Mouse (Mus musculus) CH12.LX (cell line): ENCODE results near the gene Pdcd7. TPM values are rescaled to one million over a fixed set of nuclear protein-coding genes. Genes with fewer than 3 reads are reported as not detected.

Experiments used
- DNase-seq: peaks from one replicate; pipeline ENCODE4 v3.0.0-alpha.2; 2013; ENCODE audit errors: extremely low read depth
- H3K27ac ChIP-seq: 2 replicates; pipeline ENCODE4 v1.5.1; 2012; ENCODE audit warnings: low read depth, mild to moderate bottlenecking, control low read depth, moderate library complexity; ENCODE audit not compliant: insufficient read depth
- H3K27me3 ChIP-seq: replicated peaks from 2 replicates; pipeline ENCODE3; 2012; ENCODE audit warnings: inconsistent platforms
- H3K36me3 ChIP-seq, 2 experiments: replicated peaks in 1 of 2; 2 replicates each; pipeline versions ENCODE3 to v1.6.1; 2012; ENCODE audit warnings: inconsistent platforms in 1 of 2, low read length in 1 of 2, mild to moderate bottlenecking in 1 of 2, mixed read lengths in 1 of 2, moderate library complexity in 1 of 2; ENCODE audit not compliant: control insufficient read depth in 1 of 2, insufficient read depth in 1 of 2
- H3K4me1 ChIP-seq, 2 experiments: 2 replicates each; pipeline ENCODE4 v1.6.1; 2012; ENCODE audit warnings: inconsistent platforms in 1 of 2, moderate library complexity in 1 of 2; ENCODE audit not compliant: insufficient read depth in 2 of 2, control insufficient read depth in 1 of 2
- H3K4me2 ChIP-seq: 2 replicates; pipeline ENCODE4 v1.6.1; 2012; ENCODE audit warnings: low read depth, mild to moderate bottlenecking, control low read depth; ENCODE audit not compliant: poor library complexity, insufficient read depth, severe bottlenecking
- H3K4me3 ChIP-seq, 3 experiments: fragments of 150-350 bp in 1 of 3; sonication (generic) in 1 of 3; replicated peaks in 1 of 3; 2 replicates each; pipeline versions ENCODE3 to v1.5.1; 2011 to 2012; ENCODE audit warnings: low read depth in 2 of 3, low read length in 2 of 3, mild to moderate bottlenecking in 2 of 3, moderate library complexity in 2 of 3, control low read depth in 1 of 3, improper control_type of control experiment in 1 of 3, inconsistent platforms in 1 of 3, mixed read lengths in 1 of 3; ENCODE audit not compliant: poor library complexity in 1 of 3
- H3K79me2 ChIP-seq: replicated peaks from 2 replicates; pipeline ENCODE4 v1.6.1; 2012; ENCODE audit warnings: mild to moderate bottlenecking, moderate library complexity; ENCODE audit not compliant: control insufficient read depth, poor library complexity, insufficient read depth, severe bottlenecking; ENCODE audit errors: extremely low read depth
- H3K9ac ChIP-seq: 2 replicates; pipeline ENCODE4 v1.6.1; 2012; ENCODE audit warnings: low read depth, mild to moderate bottlenecking, control low read depth, moderate library complexity; ENCODE audit not compliant: insufficient read depth
- H3K9me3 ChIP-seq: replicated peaks from 2 replicates; pipeline ENCODE3; 2012; ENCODE audit warnings: low read length, inconsistent platforms, mixed read lengths
- CTCF ChIP-seq, 2 experiments: IDR thresholded peaks in 1 of 2; conservative IDR thresholded peaks in 1 of 2; 2 replicates each; pipeline ENCODE4 v1.5.1; 2011 to 2012; ENCODE audit warnings: low read depth in 2 of 2, low read length in 2 of 2, improper control_type of control experiment in 1 of 2, inconsistent platforms in 1 of 2, mild to moderate bottlenecking in 1 of 2, moderate library complexity in 1 of 2
- ELF1 ChIP-seq: IDR thresholded peaks from 2 replicates; pipeline ENCODE4 v1.6.1; 2014; ENCODE audit warnings: low read depth, mild to moderate bottlenecking, inconsistent platforms, low read length, improper control_type of control experiment
- HCFC1 ChIP-seq: IDR thresholded peaks from 2 replicates; pipeline ENCODE4 v1.6.1; 2012; ENCODE audit warnings: low read depth, mild to moderate bottlenecking, inconsistent platforms, low read length, improper control_type of control experiment
- IRF4 ChIP-seq: IDR thresholded peaks from 2 replicates; pipeline ENCODE4 v1.6.1; 2014; ENCODE audit warnings: low read depth, mild to moderate bottlenecking, inconsistent platforms, low read length, improper control_type of control experiment
- MAFK ChIP-seq: IDR thresholded peaks from 2 replicates; pipeline ENCODE4 v1.6.1; 2011; ENCODE audit warnings: low read length, improper control_type of control experiment; ENCODE audit not compliant: insufficient replicate concordance
- MYC ChIP-seq: IDR thresholded peaks from 2 replicates; pipeline ENCODE4 v1.6.1; 2011; ENCODE audit warnings: low read depth, mild to moderate bottlenecking, improper control_type of control experiment, low read length
- NELFE ChIP-seq: IDR thresholded peaks from 2 replicates; pipeline ENCODE4 v1.6.1; 2011; ENCODE audit warnings: low read depth, low read length, improper control_type of control experiment
- NRF1 ChIP-seq: IDR thresholded peaks from 2 replicates; pipeline ENCODE4 v1.6.1; 2014; ENCODE audit warnings: low read depth, mild to moderate bottlenecking, inconsistent platforms, low read length, improper control_type of control experiment, moderate library complexity
- POLR2A ChIP-seq: IDR thresholded peaks from 2 replicates; pipeline ENCODE4 v1.6.1; 2011; ENCODE audit warnings: low read depth, mild to moderate bottlenecking, improper control_type of control experiment, low read length
- RAD21 ChIP-seq: IDR thresholded peaks from 2 replicates; pipeline ENCODE4 v1.6.1; 2011; ENCODE audit warnings: low read depth, mild to moderate bottlenecking, low read length, improper control_type of control experiment, moderate library complexity
- SMC3 ChIP-seq: IDR thresholded peaks from 2 replicates; pipeline ENCODE4 v1.6.1; 2011; ENCODE audit warnings: low read depth, low read length, improper control_type of control experiment
- TBP ChIP-seq: conservative IDR thresholded peaks from 2 replicates; pipeline ENCODE4 v1.6.1; 2011; ENCODE audit warnings: low read depth, low read length, improper control_type of control experiment
- ZC3H11A ChIP-seq: IDR thresholded peaks from 2 replicates; pipeline ENCODE4 v1.6.1; 2012; ENCODE audit warnings: low read depth, mild to moderate bottlenecking, inconsistent platforms, low read length, improper control_type of control experiment
- ZNF384 ChIP-seq: IDR thresholded peaks from 2 replicates; pipeline ENCODE4 v1.6.1; 2012; ENCODE audit warnings: low read depth, low read length, improper control_type of control experiment, inconsistent platforms
- dilution Hi-C: fragments of 300-500 bp; cut with MboI; formaldehyde crosslinking; loops from 2 replicates; pipeline ENCODE4 v1.14.3; 2020; ENCODE audit warnings: low sequenced_read_pairs; ENCODE audit not compliant: extremely low pct_unique_long_range_greater_than_20kb, extremely low pct_ligation_motif_present
- in situ Hi-C: fragments of 300-500 bp; cut with MboI; formaldehyde crosslinking; loops from 3 replicates; pipeline ENCODE4 v1.14.3; 2019; ENCODE audit warnings: low sequenced_read_pairs, low pct_ligation_motif_present, low pct_unique_long_range_greater_than_20kb, mixed read lengths
- polyA plus RNA-seq: library from polyadenylated mRNA; unstranded; fragments of >175 nt; gene quantifications from 2 replicates; pipeline ENCODE4 v1.2.1, GENCODE M21; 2012; ENCODE audit warnings: low read depth; ENCODE audit not compliant: insufficient read length
- total RNA-seq, 2 experiments: library from RNA; depleted of rRNA; stranded (reverse); fragments of 300-350 nt in 1 of 2; fragments of >200 nt in 1 of 2; gene quantifications; 2 replicates each; pipeline ENCODE4 v1.2.3; 2012 to 2014

The Pdcd7 gene
- total and polyA plus RNA-seq, 3 experiments: 13.1 to 20.6 (median 14.5) TPM

GRCm38 (mm10) chr9:65372449-65372848, 26.5 kb downstream of the Pdcd7 start:
- dilution Hi-C loops (no loop called here), in situ Hi-C loops (no loop called here)
- Histone ChIP-seq H3K4me2 (no peak overlapping the region), H3K4me3 (no peak overlapping the region), H3K79me2 (no peaks in the 10 kb centered on the region), H3K9me3 (no peaks in the 10 kb centered on the region)
- TF ChIP-seq RAD21 (peak; percentile 68), SMC3 (peak; percentile 58), CTCF (conservative IDR thresholded peaks at IDR 0.05 in 1 of 2, IDR thresholded peaks at IDR 0.05 in 1 of 2; ENCODE audit: low read depth in 2 of 2, low read length in 2 of 2) (peak; percentile 9 to 77; a peak in 2 of 4 replicates), ELF1 (no peak)
- TF ChIP-seq, all 38 proteins: peak for 3
- Histone ChIP-seq H3K27ac (no peak overlapping the region), H3K36me3 (peaks cover 0 to 24% of the 10 kb centered on the region in 2 experiments), H3K27me3 (no peaks in the 10 kb centered on the region), H3K4me1 (no peaks in the 10 kb centered on the region), H3K9ac (no peak overlapping the region)
- DNase-seq: peak; percentile 35

GRCm38 (mm10) chr9:65374468-65375162, 28.7 kb downstream of the Pdcd7 start:
- H3K79me2 ChIP-seq: no peaks in the 10 kb centered on the region
- H3K36me3 ChIP-seq: peaks cover 0 to 22% of the 10 kb centered on the region in 2 experiments
- peaks cover 0 to 2% of the 10 kb centered on the region in 2 experiments; a peak in 1 of 4 replicates for H3K4me1 ChIP-seq
- dilution Hi-C loops: no loop called here
- H3K4me2 ChIP-seq: no peak overlapping the region
- H3K9me3 ChIP-seq: no peaks in the 10 kb centered on the region
- no peak for TF ChIP-seq ZNF384
- no peak for TF ChIP-seq MAFK
- TF ChIP-seq POLR2A: no peak
- no peak for TF ChIP-seq TBP
- no peak for TF ChIP-seq MYC
- TF ChIP-seq NELFE: no peak
- TF ChIP-seq HCFC1: no peak
- no peak for TF ChIP-seq IRF4
- TF ChIP-seq NRF1: no peak
- no peak for TF ChIP-seq CTCF (conservative IDR thresholded peaks at IDR 0.05 in 1 of 2, IDR thresholded peaks at IDR 0.05 in 1 of 2; ENCODE audit: low read depth in 2 of 2, low read length in 2 of 2)
- TF ChIP-seq ZC3H11A: no peak
- in situ Hi-C loops: no loop called here
- DNase-seq: no peak
- no peaks in the 10 kb centered on the region for H3K27me3 ChIP-seq
- H3K4me3 ChIP-seq: no peak overlapping the region
- no peak overlapping the region for H3K27ac ChIP-seq
- no peak overlapping the region for H3K9ac ChIP-seq
